Mouse (Mus musculus): ENCODE data around the gene Pyroxd1. TPM values are rescaled to one million over a fixed set of nuclear protein-coding genes. Genes with fewer than 3 reads are reported as not detected.
A peak's percentile ranks its signal among the peaks of the same experiment; 100 is the strongest.

Pyroxd1 gene
- polyA plus RNA-seq, 1 experiment from 2014 or later: 20.3 TPM

DNA sequence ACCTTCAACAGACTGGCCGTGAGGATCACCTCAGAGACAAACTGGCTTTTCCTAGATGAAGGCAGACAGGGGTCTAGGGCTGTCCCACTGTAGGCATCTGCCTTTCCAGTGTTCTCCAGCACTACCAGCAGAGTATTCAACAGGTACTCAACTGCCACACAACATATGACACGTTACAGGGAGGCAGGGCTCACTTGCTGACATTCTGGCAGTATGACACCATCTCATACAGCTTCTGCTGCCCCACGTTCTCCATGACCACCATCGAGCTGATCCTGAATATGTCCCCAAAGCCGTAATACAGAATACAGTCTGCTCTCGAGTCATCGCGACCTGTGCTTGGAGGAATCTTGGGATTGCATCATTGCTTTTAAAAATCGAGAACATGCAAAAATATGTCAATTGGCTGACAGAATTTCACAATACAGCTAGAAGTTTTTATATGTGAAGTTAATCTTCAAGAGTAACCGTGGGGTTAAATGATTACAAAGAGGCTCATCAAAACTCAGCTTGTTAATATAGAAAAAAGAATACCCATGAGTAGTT is 21.1 kb downstream of the Pyroxd1 start:
- Histone ChIP-seq H3K27me3 (ENCODE audit: control insufficient read depth, insufficient read depth, low read length) (no peaks in the 10 kb centered on the region), H3K4me1 (replicated peaks; ENCODE audit: control insufficient read depth, insufficient read depth, low read length) (no peaks in the 10 kb centered on the region), H3K36me3 (replicated peaks; ENCODE audit: control insufficient read depth, insufficient read depth) (peaks cover 93% of the 10 kb centered on the region), H3K4me3 (replicated peaks; ENCODE audit: low read length) (no peak overlapping the region), H3K9ac (no peak overlapping the region), H3K27ac (no peak overlapping the region), H3K4me2 (replicated peaks) (no peak overlapping the region), H3K9me3 (ENCODE audit: control insufficient read depth, low read length) (no peaks in the 10 kb centered on the region)
- no peak for DNase-seq (ENCODE audit: low spot score)
- 93% methylated on average over 10 of the region's 10 CpGs for WGBS
- ATAC-seq (ENCODE audit: low FRiP score): no peak

DNA sequence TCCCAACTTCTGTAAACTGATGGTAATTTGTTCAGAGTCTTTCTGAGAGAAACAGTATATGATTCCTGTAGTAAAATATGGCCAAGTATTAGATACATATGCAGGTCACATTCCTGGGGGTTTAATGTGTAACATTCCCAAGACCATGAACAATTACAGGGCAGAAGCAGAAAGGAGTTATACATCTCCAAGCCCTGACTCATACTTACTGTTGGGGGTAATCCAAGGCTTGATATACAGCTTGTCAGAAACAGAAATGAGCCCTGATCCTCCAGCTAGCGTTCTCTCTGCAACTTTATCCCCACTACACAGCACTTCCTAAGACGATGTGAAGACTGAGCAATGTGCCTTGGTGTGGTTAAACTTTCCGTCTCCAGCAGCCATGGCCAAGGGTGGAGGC is 22.1 kb downstream of the Pyroxd1 start:
- H3K27me3 ChIP-seq (ENCODE audit: control insufficient read depth, insufficient read depth, low read length): no peaks in the 10 kb centered on the region
- no peak overlapping the region for H3K9ac ChIP-seq
- DNase-seq (ENCODE audit: low spot score): no peak
- H3K4me2 ChIP-seq (replicated peaks): no peak overlapping the region
- H3K9me3 ChIP-seq (ENCODE audit: control insufficient read depth, low read length): no peaks in the 10 kb centered on the region
- H3K4me3 ChIP-seq (replicated peaks; ENCODE audit: low read length): no peak overlapping the region
- 92% methylated on average over 3 of the region's 3 CpGs for WGBS
- no peaks in the 10 kb centered on the region for H3K4me1 ChIP-seq (replicated peaks; ENCODE audit: control insufficient read depth, insufficient read depth, low read length)
- ATAC-seq (ENCODE audit: low FRiP score): no peak
- H3K36me3 ChIP-seq (replicated peaks; ENCODE audit: control insufficient read depth, insufficient read depth): peaks cover 93% of the 10 kb centered on the region
- no peak overlapping the region for H3K27ac ChIP-seq

DNA sequence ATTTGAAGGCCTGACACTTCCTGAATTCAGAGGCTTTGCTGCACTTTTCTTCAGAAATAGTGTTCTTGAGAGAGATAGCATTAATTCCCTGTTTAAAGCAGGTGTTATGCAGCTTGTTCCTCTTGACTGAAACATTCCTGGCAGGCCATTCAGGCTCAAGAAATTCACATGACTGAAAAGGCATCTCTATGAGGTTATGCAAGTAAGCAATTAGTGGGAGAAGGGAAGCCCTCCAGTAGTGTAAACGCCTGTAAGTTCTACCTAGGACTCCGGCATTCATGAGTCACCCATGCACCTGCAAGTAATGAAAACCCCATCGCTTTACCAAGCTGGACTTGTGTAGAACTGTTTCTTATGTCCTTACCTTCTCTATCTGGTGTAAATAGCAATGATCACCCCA is 24.1 kb downstream of the Pyroxd1 start:
- H3K9me3 ChIP-seq (ENCODE audit: control insufficient read depth, low read length): no peaks in the 10 kb centered on the region
- ATAC-seq (ENCODE audit: low FRiP score) (no peak), DNase-seq (ENCODE audit: low spot score) (no peak)
- H3K36me3 ChIP-seq (replicated peaks; ENCODE audit: control insufficient read depth, insufficient read depth): peaks cover 91% of the 10 kb centered on the region
- no peaks in the 10 kb centered on the region for H3K27me3 ChIP-seq (ENCODE audit: control insufficient read depth, insufficient read depth, low read length)
- no peak overlapping the region for H3K4me2 ChIP-seq (replicated peaks)
- H3K4me1 ChIP-seq (replicated peaks; ENCODE audit: control insufficient read depth, insufficient read depth, low read length): no peaks in the 10 kb centered on the region
- H3K9ac ChIP-seq: no peak overlapping the region
- no peak overlapping the region for H3K27ac ChIP-seq
- 91% methylated on average over 3 of the region's 3 CpGs for WGBS
- H3K4me3 ChIP-seq (replicated peaks; ENCODE audit: low read length): no peak overlapping the region

DNA sequence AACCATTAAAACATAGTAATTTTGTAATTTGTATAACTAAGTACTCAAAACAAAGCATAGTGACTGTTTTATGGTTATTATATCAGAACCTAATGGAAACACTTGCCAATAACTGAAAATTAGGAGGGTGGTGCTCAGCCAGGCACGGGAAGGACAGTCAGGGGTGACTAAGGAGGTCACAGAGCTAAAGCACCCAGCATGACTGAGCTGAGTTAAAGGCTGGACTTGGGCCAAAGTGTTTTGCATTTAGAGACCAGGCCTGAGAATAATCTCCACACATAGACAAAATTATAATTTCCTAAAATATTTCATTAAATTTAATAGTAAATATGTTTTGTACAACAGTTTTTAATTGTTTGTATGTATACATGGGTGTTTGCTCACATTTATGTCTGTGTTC is 31.6 kb downstream of the Pyroxd1 start:
- H3K27ac ChIP-seq: no peak overlapping the region
- WGBS: 56% methylated on average over 1 of the region's 1 CpGs
- no peaks in the 10 kb centered on the region for H3K27me3 ChIP-seq (ENCODE audit: control insufficient read depth, insufficient read depth, low read length)
- ATAC-seq (ENCODE audit: low FRiP score): no peak
- H3K4me3 ChIP-seq (replicated peaks; ENCODE audit: low read length): no peak overlapping the region
- peaks cover 49% of the 10 kb centered on the region for H3K36me3 ChIP-seq (replicated peaks; ENCODE audit: control insufficient read depth, insufficient read depth)
- no peak for DNase-seq (ENCODE audit: low spot score)
- H3K9me3 ChIP-seq (ENCODE audit: control insufficient read depth, low read length): no peaks in the 10 kb centered on the region
- no peak overlapping the region for H3K4me2 ChIP-seq (replicated peaks)
- no peak overlapping the region for H3K9ac ChIP-seq
- no peaks in the 10 kb centered on the region for H3K4me1 ChIP-seq (replicated peaks; ENCODE audit: control insufficient read depth, insufficient read depth, low read length)

DNA sequence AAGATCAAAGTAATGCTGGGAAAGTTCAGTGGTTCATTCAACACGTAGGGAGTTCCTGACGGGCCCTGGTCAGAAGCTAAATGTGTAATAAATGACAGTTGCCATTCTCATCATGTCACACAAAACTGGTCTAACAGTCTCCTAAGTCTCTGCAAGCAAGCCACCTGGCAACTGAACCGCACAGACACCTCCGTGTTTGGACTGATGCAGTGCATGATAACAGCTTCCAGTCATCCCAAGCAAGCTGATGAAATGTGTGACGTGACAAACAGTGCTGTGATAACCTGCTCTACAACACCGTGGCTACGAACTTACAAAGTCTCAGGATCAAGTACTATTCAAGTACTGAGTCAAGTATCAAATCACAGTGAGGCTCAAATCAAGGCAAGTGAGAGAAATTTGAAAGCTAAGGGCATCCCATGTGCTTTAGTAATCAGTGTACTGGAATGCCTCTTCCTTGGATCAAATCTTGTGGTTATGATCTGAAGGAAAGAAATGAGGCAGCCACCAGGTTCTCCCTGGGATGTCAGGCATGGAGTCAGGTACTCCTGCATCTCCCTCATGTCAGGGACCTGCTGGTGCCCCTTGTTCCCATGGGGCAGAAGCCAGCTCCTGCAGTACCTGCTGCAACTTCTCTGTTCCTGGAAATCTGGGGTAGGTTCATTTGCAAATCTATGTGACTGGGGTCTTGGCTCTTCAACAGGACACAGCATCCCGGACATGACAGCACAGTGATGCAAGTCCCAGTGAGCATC is 33.3 kb downstream of the Pyroxd1 start:
- 94% methylated on average over 8 of the region's 8 CpGs for WGBS
- no peaks in the 10 kb centered on the region for H3K4me1 ChIP-seq (replicated peaks; ENCODE audit: control insufficient read depth, insufficient read depth, low read length)
- H3K27ac ChIP-seq: no peak overlapping the region
- no peak overlapping the region for H3K9ac ChIP-seq
- ATAC-seq (ENCODE audit: low FRiP score) (no peak), DNase-seq (ENCODE audit: low spot score) (no peak)
- no peaks in the 10 kb centered on the region for H3K9me3 ChIP-seq (ENCODE audit: control insufficient read depth, low read length)
- peaks cover 36% of the 10 kb centered on the region for H3K36me3 ChIP-seq (replicated peaks; ENCODE audit: control insufficient read depth, insufficient read depth)
- H3K4me2 ChIP-seq (replicated peaks): no peak overlapping the region
- no peaks in the 10 kb centered on the region for H3K27me3 ChIP-seq (ENCODE audit: control insufficient read depth, insufficient read depth, low read length)
- no peak overlapping the region for H3K4me3 ChIP-seq (replicated peaks; ENCODE audit: low read length)

DNA sequence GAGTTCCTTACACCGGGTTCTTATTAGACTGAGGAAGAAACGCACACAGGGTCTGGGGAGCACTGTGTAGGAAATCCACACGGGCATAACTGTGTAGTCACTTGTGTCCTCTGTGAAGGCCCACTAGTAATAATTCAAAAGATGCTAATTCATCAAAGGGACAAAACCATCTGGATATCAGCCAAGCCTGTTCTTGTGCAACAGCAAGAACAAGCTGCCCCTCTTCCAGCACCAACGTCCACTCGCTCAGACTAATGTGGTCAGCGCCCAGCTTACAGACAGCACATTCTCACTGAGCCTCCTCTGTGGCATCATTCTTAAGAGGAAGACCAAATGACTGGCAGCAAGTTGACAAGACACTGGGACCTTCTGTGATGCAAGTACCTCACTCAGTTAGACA is 34.5 kb downstream of the Pyroxd1 start:
- DNase-seq (ENCODE audit: low spot score) (no peak), ATAC-seq (ENCODE audit: low FRiP score) (no peak)
- 95% methylated on average over 6 of the region's 6 CpGs for WGBS
- H3K9ac ChIP-seq: no peak overlapping the region
- H3K27me3 ChIP-seq (ENCODE audit: control insufficient read depth, insufficient read depth, low read length): no peaks in the 10 kb centered on the region
- H3K4me2 ChIP-seq (replicated peaks): no peak overlapping the region
- peaks cover 24% of the 10 kb centered on the region for H3K36me3 ChIP-seq (replicated peaks; ENCODE audit: control insufficient read depth, insufficient read depth)
- H3K4me3 ChIP-seq (replicated peaks; ENCODE audit: low read length): no peak overlapping the region
- no peaks in the 10 kb centered on the region for H3K4me1 ChIP-seq (replicated peaks; ENCODE audit: control insufficient read depth, insufficient read depth, low read length)
- H3K27ac ChIP-seq: no peak overlapping the region
- H3K9me3 ChIP-seq (ENCODE audit: control insufficient read depth, low read length): no peaks in the 10 kb centered on the region

DNA sequence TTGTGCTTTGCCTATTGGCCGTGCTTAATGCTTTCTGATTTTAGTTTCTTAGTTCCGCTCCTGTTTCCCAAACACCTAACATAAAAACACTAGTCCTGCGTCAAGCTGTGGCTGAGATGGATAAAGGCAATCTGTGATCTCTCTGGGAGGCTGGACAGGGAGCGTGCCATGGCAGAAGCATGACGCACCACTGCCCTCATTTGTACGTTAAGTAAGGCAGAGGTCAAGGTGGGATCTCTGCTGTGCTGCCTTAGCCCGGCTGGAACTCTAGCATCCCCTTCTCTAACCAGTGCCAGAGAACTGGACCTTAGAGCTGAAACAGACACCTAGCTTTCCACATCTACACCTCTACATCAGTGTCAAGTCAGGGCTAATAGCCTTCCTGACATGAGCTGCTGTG is 36.2 kb downstream of the Pyroxd1 start:
- WGBS: 93% methylated on average over 7 of the region's 7 CpGs
- H3K4me3 ChIP-seq (replicated peaks; ENCODE audit: low read length): no peak overlapping the region
- H3K27ac ChIP-seq: no peak overlapping the region
- no peak for DNase-seq (ENCODE audit: low spot score)
- no peaks in the 10 kb centered on the region for H3K27me3 ChIP-seq (ENCODE audit: control insufficient read depth, insufficient read depth, low read length)
- peaks cover 8% of the 10 kb centered on the region for H3K36me3 ChIP-seq (replicated peaks; ENCODE audit: control insufficient read depth, insufficient read depth)
- ATAC-seq (ENCODE audit: low FRiP score): no peak
- H3K9me3 ChIP-seq (ENCODE audit: control insufficient read depth, low read length): no peaks in the 10 kb centered on the region
- H3K4me2 ChIP-seq (replicated peaks): no peak overlapping the region
- peaks cover 4% of the 10 kb centered on the region for H3K4me1 ChIP-seq (replicated peaks; ENCODE audit: control insufficient read depth, insufficient read depth, low read length)
- H3K9ac ChIP-seq: no peak overlapping the region

DNA sequence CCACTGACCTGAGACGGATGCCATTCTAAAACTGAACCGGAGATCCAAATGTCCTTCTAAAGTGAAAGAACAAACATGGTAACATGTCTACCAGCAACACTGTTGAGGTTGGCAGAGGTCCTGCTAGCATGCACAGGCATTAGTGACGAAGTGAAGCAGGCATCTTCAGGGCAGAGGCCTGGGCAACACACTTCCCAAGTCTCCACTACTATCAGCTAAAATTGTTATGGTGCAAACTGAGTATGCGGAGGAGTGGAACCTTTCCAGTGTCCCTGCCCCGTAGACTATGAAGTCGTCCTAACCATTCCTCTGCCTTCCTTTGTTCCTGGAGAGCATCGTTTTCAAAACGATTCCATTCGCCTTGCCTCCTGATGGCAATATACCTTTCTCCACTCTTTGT is 39.1 kb downstream of the Pyroxd1 start:
- WGBS: 94% methylated on average over 9 of the region's 9 CpGs
- H3K27me3 ChIP-seq (ENCODE audit: control insufficient read depth, insufficient read depth, low read length): no peaks in the 10 kb centered on the region
- no peak overlapping the region for H3K4me2 ChIP-seq (replicated peaks)
- H3K9me3 ChIP-seq (ENCODE audit: control insufficient read depth, low read length): no peaks in the 10 kb centered on the region
- H3K4me1 ChIP-seq (replicated peaks; ENCODE audit: control insufficient read depth, insufficient read depth, low read length): peaks cover 8% of the 10 kb centered on the region
- H3K4me3 ChIP-seq (replicated peaks; ENCODE audit: low read length): no peak overlapping the region
- ATAC-seq (ENCODE audit: low FRiP score): no peak
- H3K9ac ChIP-seq: no peak overlapping the region
- no peak for DNase-seq (ENCODE audit: low spot score)
- no peaks in the 10 kb centered on the region for H3K36me3 ChIP-seq (replicated peaks; ENCODE audit: control insufficient read depth, insufficient read depth)
- no peak overlapping the region for H3K27ac ChIP-seq

DNA sequence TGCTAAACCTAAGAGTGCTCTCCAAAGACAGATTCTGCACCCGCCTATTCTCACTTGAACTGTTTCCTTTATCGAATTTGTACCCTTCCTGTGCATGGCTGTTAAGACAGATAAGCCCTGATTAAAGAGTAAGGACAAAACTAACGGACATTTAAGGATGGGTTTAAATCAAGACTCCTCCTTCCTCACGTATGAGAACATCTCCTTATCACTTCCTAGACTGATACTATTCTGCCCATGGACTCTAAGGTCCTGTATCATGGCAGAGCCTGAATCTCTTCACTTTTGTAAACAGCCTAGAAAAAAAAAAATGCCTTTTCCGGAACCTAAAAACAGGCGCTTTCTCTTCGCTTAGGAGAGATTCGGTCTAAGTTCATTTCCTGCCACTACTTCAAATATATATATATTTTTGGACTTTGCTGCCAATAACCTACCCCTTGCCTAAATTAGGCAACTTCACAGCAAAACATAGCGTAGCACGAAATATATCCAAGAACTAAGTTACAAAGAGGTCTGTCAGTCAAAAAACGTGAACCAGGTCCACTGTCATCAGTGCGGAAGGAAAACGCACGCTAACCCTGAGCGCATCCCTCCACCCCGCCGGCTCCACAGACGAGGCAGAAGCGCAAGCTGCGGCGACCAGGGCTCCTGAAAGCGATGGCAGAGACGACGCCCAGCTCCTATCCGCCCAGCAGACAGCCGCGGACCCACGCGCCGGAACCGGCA is 41.0 kb downstream of the Pyroxd1 start:
- 7% methylated on average over 31 of the region's 31 CpGs for WGBS
- no peaks in the 10 kb centered on the region for H3K9me3 ChIP-seq (ENCODE audit: control insufficient read depth, low read length)
- H3K36me3 ChIP-seq (replicated peaks; ENCODE audit: control insufficient read depth, insufficient read depth): no peaks in the 10 kb centered on the region
- H3K4me2 ChIP-seq (replicated peaks): peak overlapping the region; percentile 83
- H3K4me3 ChIP-seq (replicated peaks; ENCODE audit: low read length): peak overlapping the region; percentile 100
- peaks cover 8% of the 10 kb centered on the region for H3K4me1 ChIP-seq (replicated peaks; ENCODE audit: control insufficient read depth, insufficient read depth, low read length)
- DNase-seq (ENCODE audit: low spot score) (no peak), ATAC-seq (ENCODE audit: low FRiP score) (peak; percentile 87)
- no peaks in the 10 kb centered on the region for H3K27me3 ChIP-seq (ENCODE audit: control insufficient read depth, insufficient read depth, low read length)
- peak overlapping the region; percentile 59 for H3K9ac ChIP-seq
- no peak overlapping the region for H3K27ac ChIP-seq

All from hindbrain, embryonic 14.5 days (tissue).